Mouse (Mus musculus) liver, embryonic 14.5 days (tissue): ENCODE results near the gene Igtp.

Experiments used
- CTCF ChIP-seq: IDR thresholded peaks from 2 replicates; pipeline ENCODE4 v1.5.1; 2016; ENCODE audit warnings: antibody characterized with exemption, low read depth, control low read depth
- EP300 ChIP-seq: IDR thresholded peaks from 2 replicates; pipeline ENCODE4 v1.6.1; 2016; ENCODE audit warnings: antibody characterized with exemption, low read depth

DNA sequence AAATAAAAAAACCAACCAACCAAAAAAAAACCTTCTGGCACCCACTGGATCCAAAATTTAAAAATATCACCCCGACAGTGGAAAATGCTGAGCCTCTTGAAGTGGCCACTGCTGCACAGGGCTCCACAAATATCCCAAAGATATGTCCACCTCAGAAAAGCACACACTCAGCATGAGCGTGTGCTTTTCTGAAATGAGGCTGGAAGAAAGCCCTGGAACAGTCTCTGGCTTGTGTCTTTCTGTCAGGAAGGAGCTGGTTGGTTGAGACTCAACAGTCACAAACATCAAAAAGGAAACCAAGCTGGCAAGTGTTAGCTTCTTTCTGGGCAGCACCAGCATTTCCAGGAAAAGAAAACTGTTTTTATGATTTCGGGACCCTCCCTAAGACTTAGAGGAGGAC, 6.0 kb upstream of the Igtp start:
- TF ChIP-seq CTCF, result no peak
- no peak for TF ChIP-seq EP300
